Mouse (Mus musculus): Measurements from ENCODE around the gene Gpr155. TPM values are rescaled to one million over a fixed set of nuclear protein-coding genes. Genes with fewer than 3 reads are reported as not detected.

Gene Gpr155
- polyA plus RNA-seq, 1 experiment from 2014 or later, result 5.9 TPM

DNA sequence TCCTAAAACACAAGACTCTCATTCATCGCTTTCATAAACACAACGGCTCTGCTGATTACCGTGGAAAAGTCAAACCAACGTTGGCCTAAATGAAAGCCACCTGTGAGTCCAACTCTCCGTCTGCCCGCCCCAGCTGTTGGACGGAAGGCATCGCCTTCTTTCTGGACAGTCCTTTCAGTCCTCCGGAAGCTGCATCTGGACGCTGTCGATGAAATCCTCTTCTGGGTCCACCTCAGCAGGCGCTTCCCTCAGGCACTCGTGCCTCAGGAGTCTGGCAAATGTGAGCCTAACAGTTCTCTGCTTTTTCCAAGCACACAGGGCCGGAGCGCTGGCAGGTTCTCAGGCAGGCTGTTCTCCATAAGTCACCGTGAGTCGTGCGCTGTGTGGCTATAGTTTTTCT lies 29.4 kb downstream of the Gpr155 start:
- H3K36me3 ChIP-seq (replicated peaks; ENCODE audit: control insufficient read depth, insufficient read depth, low read depth, low read length), result no peaks in the 10 kb centered on the region
- DNase-seq (ENCODE audit: low spot score), result peak; percentile 86
- H3K4me1 ChIP-seq (ENCODE audit: control insufficient read depth, insufficient read depth, low read length), result no peaks in the 10 kb centered on the region
- peak; percentile 76; the same call in 1 of the 2 replicates for ATAC-seq (replicated peaks; ENCODE audit: insufficient number of reproducible peaks, low FRiP score, low TSS enrichment, low read depth)
- peak overlapping the region; percentile 26; the same call in 1 of the 2 replicates for H3K4me2 ChIP-seq (ENCODE audit: low read depth, low read length)
- 27% methylated on average over 18 of the region's 18 CpGs for WGBS
- no peaks in the 10 kb centered on the region for H3K27me3 ChIP-seq (ENCODE audit: control insufficient read depth, insufficient read depth, low read length)
- H3K27ac ChIP-seq (replicated peaks; ENCODE audit: low read depth, low read length), result no peak overlapping the region
- no peak overlapping the region for H3K9ac ChIP-seq (replicated peaks; ENCODE audit: low read length)
- H3K4me3 ChIP-seq (ENCODE audit: low read depth, low read length), result no peak overlapping the region
- no peaks in the 10 kb centered on the region for H3K9me3 ChIP-seq (replicated peaks; ENCODE audit: control insufficient read depth, low read length)

DNA sequence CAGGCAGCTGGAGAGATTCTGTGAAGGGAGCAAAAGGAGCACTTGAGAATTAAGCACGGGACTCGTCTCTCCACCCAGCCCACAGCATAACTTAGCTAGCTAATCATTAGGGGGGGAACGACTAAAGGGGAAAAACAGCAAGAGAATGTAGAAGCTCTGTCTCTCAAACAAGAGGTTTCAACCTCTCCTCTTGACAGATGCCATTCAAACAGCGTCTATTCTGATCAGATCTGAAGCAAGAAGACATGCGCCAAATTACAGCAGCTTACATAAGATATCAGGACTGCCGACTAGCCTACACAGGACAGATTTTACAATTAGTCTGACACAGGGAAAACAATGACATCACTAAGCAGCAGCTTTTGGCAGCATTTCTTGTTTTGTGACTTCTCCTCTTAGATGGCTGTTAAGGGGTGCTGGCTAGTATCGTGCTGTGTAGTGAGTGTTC lies 34.4 kb downstream of the Gpr155 start:
- ATAC-seq (replicated peaks; ENCODE audit: insufficient number of reproducible peaks, low FRiP score, low TSS enrichment, low read depth), result no peak
- no peaks in the 10 kb centered on the region for H3K36me3 ChIP-seq (replicated peaks; ENCODE audit: control insufficient read depth, insufficient read depth, low read depth, low read length)
- H3K4me1 ChIP-seq (ENCODE audit: control insufficient read depth, insufficient read depth, low read length), result no peaks in the 10 kb centered on the region
- no peak overlapping the region for H3K9ac ChIP-seq (replicated peaks; ENCODE audit: low read length)
- H3K27me3 ChIP-seq (ENCODE audit: control insufficient read depth, insufficient read depth, low read length), result no peaks in the 10 kb centered on the region
- H3K9me3 ChIP-seq (replicated peaks; ENCODE audit: control insufficient read depth, low read length), result no peaks in the 10 kb centered on the region
- WGBS, result 57% methylated on average over 7 of the region's 7 CpGs
- no peak overlapping the region for H3K4me2 ChIP-seq (ENCODE audit: low read depth, low read length)
- no peak overlapping the region for H3K27ac ChIP-seq (replicated peaks; ENCODE audit: low read depth, low read length)
- DNase-seq (ENCODE audit: low spot score), result no peak
- no peak overlapping the region for H3K4me3 ChIP-seq (ENCODE audit: low read depth, low read length)

DNA sequence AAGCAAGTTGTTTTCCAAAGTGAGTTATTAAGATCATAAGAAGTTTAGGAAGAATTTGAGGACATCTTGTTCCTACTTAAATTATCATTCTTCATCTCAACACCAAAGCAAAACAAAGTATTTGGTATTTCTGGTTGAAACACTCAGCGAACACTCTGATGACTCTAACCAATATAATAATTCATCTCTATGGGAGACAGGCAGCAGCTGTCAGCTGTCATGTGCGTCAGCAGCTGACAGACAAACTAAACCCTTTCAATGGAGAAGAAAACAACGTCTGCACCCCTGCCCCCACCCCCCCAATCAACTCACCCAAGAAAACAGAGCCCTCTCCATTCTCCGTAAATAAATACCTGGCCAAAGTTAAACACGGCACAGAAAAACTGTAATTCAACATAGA lies 34.9 kb downstream of the Gpr155 start:
- DNase-seq (ENCODE audit: low spot score) (no peak), ATAC-seq (replicated peaks; ENCODE audit: insufficient number of reproducible peaks, low FRiP score, low TSS enrichment, low read depth) (no peak)
- H3K27ac ChIP-seq (replicated peaks; ENCODE audit: low read depth, low read length), result no peak overlapping the region
- no peak overlapping the region for H3K4me2 ChIP-seq (ENCODE audit: low read depth, low read length)
- no peaks in the 10 kb centered on the region for H3K36me3 ChIP-seq (replicated peaks; ENCODE audit: control insufficient read depth, insufficient read depth, low read depth, low read length)
- WGBS, result 53% methylated on average over 5 of the region's 5 CpGs
- no peaks in the 10 kb centered on the region for H3K9me3 ChIP-seq (replicated peaks; ENCODE audit: control insufficient read depth, low read length)
- no peaks in the 10 kb centered on the region for H3K27me3 ChIP-seq (ENCODE audit: control insufficient read depth, insufficient read depth, low read length)
- H3K9ac ChIP-seq (replicated peaks; ENCODE audit: low read length), result no peak overlapping the region
- no peak overlapping the region for H3K4me3 ChIP-seq (ENCODE audit: low read depth, low read length)
- H3K4me1 ChIP-seq (ENCODE audit: control insufficient read depth, insufficient read depth, low read length), result 0 out of 2 replicates have a peak, but pooled peaks cover 2% of the 10 kb centered on the region

DNA sequence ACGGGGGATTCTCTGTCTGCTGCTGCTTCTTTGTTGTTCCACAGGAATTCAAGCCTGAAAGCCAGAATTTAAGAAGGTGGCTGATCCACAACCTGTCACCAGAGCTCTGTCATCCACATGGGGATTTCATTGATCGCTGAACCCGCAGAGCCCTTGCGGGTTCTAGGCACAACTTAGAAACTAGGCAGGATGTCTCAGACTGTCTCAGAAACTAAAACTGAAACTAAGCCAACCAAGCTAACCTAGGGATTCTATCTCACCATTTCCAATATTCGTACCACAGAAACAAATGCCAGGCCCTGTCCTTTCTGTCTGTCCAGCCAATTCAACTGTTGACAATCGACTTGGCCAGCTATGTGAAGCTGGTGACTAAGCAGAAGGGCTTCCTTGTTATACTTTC lies 38.2 kb downstream of the Gpr155 start:
- no peaks in the 10 kb centered on the region for H3K36me3 ChIP-seq (replicated peaks; ENCODE audit: control insufficient read depth, insufficient read depth, low read depth, low read length)
- no peaks in the 10 kb centered on the region for H3K27me3 ChIP-seq (ENCODE audit: control insufficient read depth, insufficient read depth, low read length)
- H3K9ac ChIP-seq (replicated peaks; ENCODE audit: low read length), result no peak overlapping the region
- no peak overlapping the region for H3K27ac ChIP-seq (replicated peaks; ENCODE audit: low read depth, low read length)
- ATAC-seq (replicated peaks; ENCODE audit: insufficient number of reproducible peaks, low FRiP score, low TSS enrichment, low read depth) (no peak), DNase-seq (ENCODE audit: low spot score) (no peak)
- H3K9me3 ChIP-seq (replicated peaks; ENCODE audit: control insufficient read depth, low read length), result no peaks in the 10 kb centered on the region
- no peak overlapping the region for H3K4me2 ChIP-seq (ENCODE audit: low read depth, low read length)
- no peak overlapping the region for H3K4me3 ChIP-seq (ENCODE audit: low read depth, low read length)
- WGBS, result 85% methylated on average over 6 of the region's 6 CpGs
- H3K4me1 ChIP-seq (ENCODE audit: control insufficient read depth, insufficient read depth, low read length), result 0 out of 2 replicates have a peak, but pooled peaks cover 2% of the 10 kb centered on the region

DNA sequence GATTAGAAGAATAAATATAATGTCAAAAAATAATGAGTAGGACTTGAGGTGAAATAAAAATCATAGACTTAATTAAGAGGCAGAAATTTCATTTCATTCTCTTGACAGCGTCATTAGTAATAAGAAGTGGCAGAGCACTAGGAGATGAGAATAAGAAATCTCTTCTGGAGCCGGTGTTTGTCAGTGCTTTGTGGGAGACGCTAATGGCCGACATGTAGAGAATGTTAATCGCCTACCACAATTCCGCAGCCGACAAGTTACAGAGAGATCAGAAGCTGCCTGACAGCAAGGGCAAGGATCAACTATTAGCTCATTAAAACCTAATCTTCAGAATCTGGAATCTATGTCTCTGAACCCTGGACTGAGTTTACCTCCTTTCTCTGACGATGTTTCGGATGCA lies 38.6 kb downstream of the Gpr155 start:
- 0 out of 2 replicates have a peak, but pooled peaks cover 2% of the 10 kb centered on the region for H3K4me1 ChIP-seq (ENCODE audit: control insufficient read depth, insufficient read depth, low read length)
- no peaks in the 10 kb centered on the region for H3K9me3 ChIP-seq (replicated peaks; ENCODE audit: control insufficient read depth, low read length)
- 57% methylated on average over 9 of the region's 9 CpGs for WGBS
- no peak overlapping the region for H3K9ac ChIP-seq (replicated peaks; ENCODE audit: low read length)
- no peaks in the 10 kb centered on the region for H3K36me3 ChIP-seq (replicated peaks; ENCODE audit: control insufficient read depth, insufficient read depth, low read depth, low read length)
- H3K27me3 ChIP-seq (ENCODE audit: control insufficient read depth, insufficient read depth, low read length), result no peaks in the 10 kb centered on the region
- no peak for ATAC-seq (replicated peaks; ENCODE audit: insufficient number of reproducible peaks, low FRiP score, low TSS enrichment, low read depth)
- no peak for DNase-seq (ENCODE audit: low spot score)
- no peak overlapping the region for H3K27ac ChIP-seq (replicated peaks; ENCODE audit: low read depth, low read length)
- no peak overlapping the region for H3K4me2 ChIP-seq (ENCODE audit: low read depth, low read length)
- H3K4me3 ChIP-seq (ENCODE audit: low read depth, low read length), result no peak overlapping the region

DNA sequence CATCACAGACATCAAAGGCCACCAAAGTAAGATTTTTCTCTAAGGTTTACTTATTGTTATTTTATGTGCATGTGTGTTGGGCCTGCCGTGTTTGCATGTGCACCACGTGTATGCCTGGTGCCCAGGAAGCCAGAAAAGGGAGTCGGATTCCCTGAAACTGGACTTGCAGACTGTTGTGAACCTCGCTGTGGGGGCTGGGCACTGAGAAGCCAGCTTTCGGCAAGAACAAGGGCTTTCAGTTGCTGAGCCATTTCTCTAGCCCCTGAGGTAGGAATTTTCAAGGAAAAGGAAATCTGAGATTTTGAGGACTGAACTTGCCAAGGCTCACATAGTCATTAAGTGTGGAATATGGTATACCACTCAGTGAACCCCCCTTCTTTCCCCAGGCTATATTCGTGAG lies 39.2 kb downstream of the Gpr155 start:
- Histone ChIP-seq H3K9me3 (replicated peaks; ENCODE audit: control insufficient read depth, low read length) (no peaks in the 10 kb centered on the region), H3K4me3 (ENCODE audit: low read depth, low read length) (no peak overlapping the region), H3K9ac (replicated peaks; ENCODE audit: low read length) (no peak overlapping the region), H3K4me1 (ENCODE audit: control insufficient read depth, insufficient read depth, low read length) (0 out of 2 replicates have a peak, but pooled peaks cover 2% of the 10 kb centered on the region), H3K36me3 (replicated peaks; ENCODE audit: control insufficient read depth, insufficient read depth, low read depth, low read length) (no peaks in the 10 kb centered on the region), H3K4me2 (ENCODE audit: low read depth, low read length) (no peak overlapping the region), H3K27me3 (ENCODE audit: control insufficient read depth, insufficient read depth, low read length) (no peaks in the 10 kb centered on the region), H3K27ac (replicated peaks; ENCODE audit: low read depth, low read length) (no peak overlapping the region)
- peak; percentile 56 for DNase-seq (ENCODE audit: low spot score)
- ATAC-seq (replicated peaks; ENCODE audit: insufficient number of reproducible peaks, low FRiP score, low TSS enrichment, low read depth), result no peak
- 29% methylated on average over 6 of the region's 6 CpGs for WGBS

DNA sequence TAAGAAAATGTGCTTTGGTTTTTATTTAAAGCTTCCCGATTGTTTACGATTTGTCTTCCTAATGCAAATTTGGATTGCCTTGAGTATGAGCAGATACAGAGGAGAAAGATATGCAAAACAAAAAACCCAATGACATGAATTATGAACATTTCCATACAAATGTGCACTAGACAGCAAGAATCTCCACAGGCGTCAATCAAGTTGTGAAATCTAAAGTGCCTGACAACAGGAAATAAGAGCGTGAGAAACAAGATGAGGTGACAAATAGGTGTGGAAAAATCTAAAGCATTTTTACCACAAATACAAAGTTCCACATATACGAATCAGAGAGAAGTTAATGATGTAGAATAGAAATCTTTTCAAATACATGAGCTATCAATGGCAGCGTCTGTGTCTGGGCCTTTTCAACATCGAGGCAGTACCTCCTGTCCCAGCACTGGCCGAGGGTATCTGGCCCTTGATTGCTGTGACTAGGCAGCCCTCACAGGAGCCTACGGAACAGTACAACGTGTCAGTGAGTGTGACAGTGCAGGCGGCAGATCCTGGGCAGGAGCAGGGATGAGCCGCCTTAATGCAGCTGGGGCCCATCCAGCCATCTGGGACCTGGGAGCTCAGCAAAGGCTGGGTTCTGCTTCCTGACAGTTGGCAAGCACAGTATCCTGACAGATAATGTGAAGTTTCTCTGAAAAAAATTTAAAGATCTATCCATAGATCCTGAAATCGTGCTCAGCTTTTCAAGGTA lies 39.9 kb downstream of the Gpr155 start:
- Histone ChIP-seq H3K4me1 (ENCODE audit: control insufficient read depth, insufficient read depth, low read length) (0 out of 2 replicates have a peak, but pooled peaks cover 2% of the 10 kb centered on the region), H3K27ac (replicated peaks; ENCODE audit: low read depth, low read length) (0 out of 2 replicates have a peak overlapping the region, but pooled peaks have one; percentile 13), H3K27me3 (ENCODE audit: control insufficient read depth, insufficient read depth, low read length) (no peaks in the 10 kb centered on the region), H3K4me3 (ENCODE audit: low read depth, low read length) (no peak overlapping the region), H3K9me3 (replicated peaks; ENCODE audit: control insufficient read depth, low read length) (no peaks in the 10 kb centered on the region), H3K9ac (replicated peaks; ENCODE audit: low read length) (no peak overlapping the region), H3K36me3 (replicated peaks; ENCODE audit: control insufficient read depth, insufficient read depth, low read depth, low read length) (no peaks in the 10 kb centered on the region), H3K4me2 (ENCODE audit: low read depth, low read length) (no peak overlapping the region)
- 68% methylated on average over 13 of the region's 13 CpGs for WGBS
- DNase-seq (ENCODE audit: low spot score), result no peak
- ATAC-seq (replicated peaks; ENCODE audit: insufficient number of reproducible peaks, low FRiP score, low TSS enrichment, low read depth), result no peak

DNA sequence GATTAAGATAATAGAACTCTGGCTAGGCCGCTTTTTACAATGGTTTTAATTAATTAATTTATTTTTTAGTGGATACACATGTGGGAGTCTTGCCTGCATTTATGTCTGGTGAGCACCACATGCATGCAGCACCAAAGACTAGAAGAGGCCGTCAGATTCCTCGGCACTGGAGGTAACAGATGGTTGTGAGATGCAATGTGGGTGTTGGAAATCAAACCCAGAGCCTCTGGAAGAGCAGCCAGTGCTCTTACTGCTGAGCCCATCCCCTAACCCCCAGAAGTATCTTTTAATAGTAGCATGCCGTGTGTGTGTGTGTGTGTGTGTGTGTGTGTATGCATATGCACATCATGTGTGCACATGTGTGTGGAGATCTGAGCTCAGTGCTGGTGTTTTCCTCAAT lies 41.2 kb downstream of the Gpr155 start:
- WGBS, result 59% methylated on average over 4 of the region's 4 CpGs

More for the DNA sequence above, 41.2 kb downstream of the Gpr155 start:
- Histone ChIP-seq H3K9me3 (replicated peaks; ENCODE audit: control insufficient read depth, low read length) (no peaks in the 10 kb centered on the region), H3K4me3 (ENCODE audit: low read depth, low read length) (no peak overlapping the region), H3K4me1 (ENCODE audit: control insufficient read depth, insufficient read depth, low read length) (0 out of 2 replicates have a peak, but pooled peaks cover 2% of the 10 kb centered on the region), H3K4me2 (ENCODE audit: low read depth, low read length) (no peak overlapping the region), H3K27ac (replicated peaks; ENCODE audit: low read depth, low read length) (no peak overlapping the region), H3K27me3 (ENCODE audit: control insufficient read depth, insufficient read depth, low read length) (no peaks in the 10 kb centered on the region), H3K36me3 (replicated peaks; ENCODE audit: control insufficient read depth, insufficient read depth, low read depth, low read length) (no peaks in the 10 kb centered on the region), H3K9ac (replicated peaks; ENCODE audit: low read length) (no peak overlapping the region)
- no peak for DNase-seq (ENCODE audit: low spot score)
- no peak for ATAC-seq (replicated peaks; ENCODE audit: insufficient number of reproducible peaks, low FRiP score, low TSS enrichment, low read depth)
